Mouse (Mus musculus): ENCODE data around the gene Gm28035. TPM values are rescaled to one million over a fixed set of nuclear protein-coding genes. Genes with fewer than 3 reads are reported as not detected.
A peak's percentile ranks its signal among the peaks of the same experiment; 100 is the strongest.

The Gm28035 gene
- polyA plus RNA-seq (2016; fragmentation: Nextera tagmentation; extraction: Ambion mirVana), result 0.40 TPM in 1 of 2 replicates, not detected in the other

DNA sequence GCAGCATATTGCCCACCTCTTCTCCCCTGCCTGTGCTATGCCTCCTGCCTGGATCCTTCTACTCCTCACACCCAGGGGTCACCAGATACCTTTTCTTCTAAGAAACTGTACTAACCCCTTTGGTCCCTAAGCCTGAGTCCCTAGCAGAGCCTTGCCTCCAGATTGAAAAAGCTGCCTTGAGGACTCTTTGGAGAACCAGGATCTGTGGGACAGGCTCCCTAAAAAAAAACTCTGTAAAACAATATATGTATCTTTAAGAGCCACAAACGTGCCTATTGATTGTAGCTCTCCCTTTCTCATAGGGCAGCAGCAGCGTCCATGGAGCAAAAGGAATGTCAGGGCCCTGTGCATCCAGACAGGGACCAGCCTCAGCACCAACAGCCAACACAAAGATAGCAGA lies at the start of gene Gm28035:
Gene Gm28035, plus strand, starts transcription at position 301 of the 400 bp plus-strand sequence.
- ATAC-seq (ENCODE audit: insufficient number of reproducible peaks, insufficient read depth, low FRiP score, low TSS enrichment, low read depth), result no peak
- peak within 1 kb of the TSS; percentile 83; the same call in 1 of the 2 replicates for H3K9ac ChIP-seq (replicated peaks)
- H3K36me3 ChIP-seq, result peaks cover 54% of the 10 kb centered on the region
- no peaks in the 10 kb centered on the region for H3K9me3 ChIP-seq
- 86% methylated on average over 2 of the region's 2 CpGs for WGBS
- peak within 1 kb of the TSS; percentile 93; the same call in 1 of the 2 replicates for H3K4me2 ChIP-seq
- peak within 1 kb of the TSS; percentile 94; the same call in 1 of the 2 replicates for H3K4me3 ChIP-seq (replicated peaks)
- peaks cover 38% of the 10 kb centered on the region for H3K4me1 ChIP-seq (replicated peaks)
- H3K27me3 ChIP-seq, result no peaks in the 10 kb centered on the region
- 0 out of 2 replicates have a peak within 1 kb of the TSS, but pooled peaks have one; percentile 23 for H3K27ac ChIP-seq

DNA sequence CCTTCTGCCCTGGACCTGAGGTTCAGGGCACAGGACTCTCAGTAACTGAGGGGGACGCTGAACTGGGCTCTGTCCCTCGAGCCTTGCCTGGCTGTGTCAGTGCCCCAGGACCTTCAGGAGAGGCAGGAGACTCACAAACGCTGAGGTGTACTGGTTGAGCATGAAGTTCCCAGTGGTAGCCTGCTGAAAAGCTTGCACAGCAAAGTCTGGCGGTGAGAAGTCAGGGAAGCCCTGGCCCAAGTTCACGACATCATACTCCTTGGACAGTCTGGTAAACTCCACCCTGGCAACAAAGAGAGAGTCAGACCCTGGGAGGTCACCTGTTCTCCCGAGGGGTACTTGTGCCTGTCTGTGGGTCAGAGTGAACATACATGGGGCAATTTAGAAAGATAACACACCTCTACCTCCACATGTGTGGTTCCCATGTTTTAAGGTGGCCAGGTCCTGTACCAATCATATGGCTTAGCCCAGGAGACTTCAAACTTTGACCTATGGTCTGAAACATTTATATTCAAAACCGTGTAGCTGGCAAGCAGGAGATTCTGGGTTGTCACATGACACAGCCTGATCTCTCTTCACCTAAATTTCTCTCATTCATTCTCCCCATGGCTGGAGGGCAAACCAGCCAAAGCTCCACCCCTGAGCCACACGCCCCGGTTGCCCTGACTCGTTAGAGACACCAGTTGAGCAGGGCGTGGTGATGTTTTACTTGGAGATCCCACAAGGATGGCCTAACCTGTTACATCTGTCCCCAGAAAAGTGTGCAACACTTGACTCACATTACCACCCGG lies 48.4 kb upstream of the Gm28035 start:
- Histone ChIP-seq H3K36me3 (no peaks in the 10 kb centered on the region), H3K27ac (no peak overlapping the region), H3K27me3 (no peaks in the 10 kb centered on the region), H3K4me3 (replicated peaks) (no peak overlapping the region), H3K4me1 (replicated peaks) (no peaks in the 10 kb centered on the region), H3K9ac (replicated peaks) (no peak overlapping the region), H3K9me3 (no peaks in the 10 kb centered on the region), H3K4me2 (no peak overlapping the region)
- ATAC-seq (ENCODE audit: insufficient number of reproducible peaks, insufficient read depth, low FRiP score, low TSS enrichment, low read depth), result no peak
- 85% methylated on average over 12 of the region's 12 CpGs for WGBS

DNA sequence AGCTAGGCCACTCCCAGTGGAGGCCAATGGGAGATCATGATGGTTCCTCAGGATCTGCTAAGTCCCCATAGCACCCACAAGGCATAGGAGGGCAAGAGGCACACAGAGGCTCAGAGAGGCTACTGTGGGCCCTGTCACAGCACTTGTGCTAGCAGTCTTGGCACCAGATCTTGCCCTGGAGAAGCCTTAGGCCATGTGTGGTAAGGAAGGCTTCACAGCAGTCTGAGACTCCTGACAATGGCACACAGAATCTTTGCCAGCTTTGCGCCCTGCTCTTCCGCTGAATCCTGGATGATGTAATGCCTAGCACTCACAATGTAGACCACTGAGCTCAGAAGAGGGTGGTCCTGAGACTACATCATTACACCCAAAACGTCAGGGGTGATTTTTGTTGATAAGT lies 45.7 kb upstream of the Gm28035 start:
- 88% methylated on average over 3 of the region's 3 CpGs for WGBS
- H3K4me1 ChIP-seq (replicated peaks), result no peaks in the 10 kb centered on the region
- H3K27ac ChIP-seq, result no peak overlapping the region
- H3K27me3 ChIP-seq, result no peaks in the 10 kb centered on the region
- H3K36me3 ChIP-seq, result no peaks in the 10 kb centered on the region
- H3K9ac ChIP-seq (replicated peaks), result no peak overlapping the region
- no peak overlapping the region for H3K4me3 ChIP-seq (replicated peaks)
- ATAC-seq (ENCODE audit: insufficient number of reproducible peaks, insufficient read depth, low FRiP score, low TSS enrichment, low read depth), result no peak
- no peaks in the 10 kb centered on the region for H3K9me3 ChIP-seq
- no peak overlapping the region for H3K4me2 ChIP-seq

DNA sequence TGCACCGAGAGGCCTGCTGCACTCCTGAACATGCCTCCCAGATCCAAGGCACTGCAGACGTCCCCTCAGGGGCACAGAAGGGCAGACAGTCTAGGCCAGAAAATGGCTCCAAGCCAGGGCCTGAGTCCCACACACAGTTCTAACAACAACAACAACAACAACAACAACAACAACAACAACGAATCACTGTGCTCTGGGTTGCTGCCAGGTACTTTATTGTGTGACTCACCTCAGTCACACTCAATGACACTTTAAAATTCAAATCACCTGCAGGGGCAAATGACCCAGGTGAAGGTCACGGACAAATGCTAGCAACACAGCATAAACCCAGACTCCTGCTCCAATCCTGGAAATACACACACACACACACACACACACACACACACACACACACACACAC lies 42.3 kb upstream of the Gm28035 start:
- no peak overlapping the region for H3K27ac ChIP-seq
- H3K4me1 ChIP-seq (replicated peaks), result no peaks in the 10 kb centered on the region
- H3K9ac ChIP-seq (replicated peaks), result no peak overlapping the region
- no peak for ATAC-seq (ENCODE audit: insufficient number of reproducible peaks, insufficient read depth, low FRiP score, low TSS enrichment, low read depth)
- H3K4me3 ChIP-seq (replicated peaks), result no peak overlapping the region
- no peak overlapping the region for H3K4me2 ChIP-seq
- no peaks in the 10 kb centered on the region for H3K36me3 ChIP-seq
- WGBS, result 67% methylated on average over 4 of the region's 4 CpGs
- H3K27me3 ChIP-seq, result no peaks in the 10 kb centered on the region
- H3K9me3 ChIP-seq, result no peaks in the 10 kb centered on the region

GRCm38 (mm10) chr2:30199984-30200383 lies 40.4 kb upstream of the Gm28035 start:
- Histone ChIP-seq H3K4me3 (replicated peaks) (no peak overlapping the region), H3K27ac (no peak overlapping the region), H3K27me3 (no peaks in the 10 kb centered on the region), H3K9ac (replicated peaks) (no peak overlapping the region), H3K4me1 (replicated peaks) (peaks cover 6% of the 10 kb centered on the region), H3K4me2 (no peak overlapping the region), H3K9me3 (no peaks in the 10 kb centered on the region), H3K36me3 (no peaks in the 10 kb centered on the region)
- 34% methylated on average over 1 of the region's 1 CpGs for WGBS
- no peak for ATAC-seq (ENCODE audit: insufficient number of reproducible peaks, insufficient read depth, low FRiP score, low TSS enrichment, low read depth)

- H3K9me3 ChIP-seq, result no peaks in the 10 kb centered on the region
- no peak overlapping the region for H3K4me3 ChIP-seq (replicated peaks)
- H3K9ac ChIP-seq (replicated peaks), result no peak overlapping the region
- ATAC-seq (ENCODE audit: insufficient number of reproducible peaks, insufficient read depth, low FRiP score, low TSS enrichment, low read depth), result no peak
- peaks cover 9% of the 10 kb centered on the region for H3K4me1 ChIP-seq (replicated peaks)
- no peak overlapping the region for H3K27ac ChIP-seq
- no peaks in the 10 kb centered on the region for H3K36me3 ChIP-seq
- 83% methylated on average over 5 of the region's 5 CpGs for WGBS
- H3K4me2 ChIP-seq, result no peak overlapping the region
- H3K27me3 ChIP-seq, result no peaks in the 10 kb centered on the region
Measured at GRCm38 (mm10) chr2:30200388-30200925, 39.9 kb upstream of the Gm28035 start.

GRCm38 (mm10) chr2:30203439-30203838 lies 36.9 kb upstream of the Gm28035 start:
- whole genome bisulfite sequencing, result 80% methylated on average over 7 of the region's 7 CpGs

GRCm38 (mm10) chr2:30205255-30205628 lies 35.1 kb upstream of the Gm28035 start:
- peaks cover 17% of the 10 kb centered on the region for H3K4me1 ChIP-seq (replicated peaks)
- WGBS, result 3% methylated on average over 13 of the region's 13 CpGs
- peak overlapping the region; percentile 31; the same call in 1 of the 2 replicates for H3K27ac ChIP-seq
- H3K9ac ChIP-seq (replicated peaks), result peak overlapping the region; percentile 51
- ATAC-seq (ENCODE audit: insufficient number of reproducible peaks, insufficient read depth, low FRiP score, low TSS enrichment, low read depth), result no peak
- peak overlapping the region; percentile 68 for H3K4me3 ChIP-seq (replicated peaks)
- no peaks in the 10 kb centered on the region for H3K27me3 ChIP-seq
- H3K4me2 ChIP-seq, result peak overlapping the region; percentile 72
- H3K9me3 ChIP-seq, result no peaks in the 10 kb centered on the region
- H3K36me3 ChIP-seq, result no peaks in the 10 kb centered on the region

More at GRCm38 (mm10) chr2:30203439-30203838, 36.9 kb upstream of the Gm28035 start:
- Histone ChIP-seq H3K27me3 (no peaks in the 10 kb centered on the region), H3K9ac (replicated peaks) (no peak overlapping the region), H3K4me1 (replicated peaks) (peaks cover 17% of the 10 kb centered on the region), H3K36me3 (no peaks in the 10 kb centered on the region), H3K4me2 (no peak overlapping the region), H3K4me3 (replicated peaks) (no peak overlapping the region), H3K27ac (no peak overlapping the region), H3K9me3 (no peaks in the 10 kb centered on the region)
- no peak for ATAC-seq (ENCODE audit: insufficient number of reproducible peaks, insufficient read depth, low FRiP score, low TSS enrichment, low read depth)

- Histone ChIP-seq H3K9me3 (no peaks in the 10 kb centered on the region), H3K4me3 (replicated peaks) (peak within 1 kb of the TSS; percentile 68), H3K27ac (peak within 1 kb of the TSS; percentile 31; the same call in 1 of the 2 replicates), H3K4me2 (peak within 1 kb of the TSS; percentile 72), H3K36me3 (no peaks in the 10 kb centered on the region), H3K9ac (replicated peaks) (peak within 1 kb of the TSS; percentile 51), H3K27me3 (no peaks in the 10 kb centered on the region), H3K4me1 (replicated peaks) (peaks cover 17% of the 10 kb centered on the region)
- WGBS, result under 1% methylated on average over 44 of the region's 44 CpGs
- peak; percentile 89 for ATAC-seq (ENCODE audit: insufficient number of reproducible peaks, insufficient read depth, low FRiP score, low TSS enrichment, low read depth)
Measured at GRCm38 (mm10) chr2:30205629-30206357, 34.6 kb upstream of the Gm28035 start, which contains the start of gene Kyat1. Kyat1 (minus strand) TSS chr2:30205847.

DNA sequence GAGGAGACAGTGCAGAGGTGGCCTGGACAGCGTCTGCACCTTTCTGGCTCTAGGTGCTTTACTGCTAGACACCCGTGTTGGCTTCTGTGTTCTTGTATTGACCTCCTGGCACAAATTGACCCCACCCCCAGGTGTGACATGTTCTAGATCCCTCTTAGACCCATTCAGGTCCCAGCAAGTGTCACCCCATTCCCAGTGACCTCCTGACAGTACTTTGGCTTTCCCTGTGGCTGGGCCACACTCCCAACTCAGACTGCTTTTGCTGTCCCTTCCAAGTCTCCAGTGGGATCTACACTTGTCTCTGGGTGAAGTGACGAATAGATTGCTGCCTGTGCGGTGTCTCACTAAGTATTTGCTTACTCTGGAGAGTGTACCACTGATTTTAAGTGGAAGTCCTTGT lies 33.0 kb upstream of the Gm28035 start:
- Histone ChIP-seq H3K9ac (replicated peaks) (no peak overlapping the region; the same call in 1 of the 2 replicates), H3K27me3 (no peaks in the 10 kb centered on the region), H3K9me3 (no peaks in the 10 kb centered on the region), H3K4me3 (replicated peaks) (no peak overlapping the region), H3K4me1 (replicated peaks) (peaks cover 17% of the 10 kb centered on the region), H3K4me2 (no peak overlapping the region), H3K36me3 (no peaks in the 10 kb centered on the region), H3K27ac (no peak overlapping the region)
- no peak for ATAC-seq (ENCODE audit: insufficient number of reproducible peaks, insufficient read depth, low FRiP score, low TSS enrichment, low read depth)
- WGBS, result 80% methylated on average over 4 of the region's 4 CpGs

- Histone ChIP-seq H3K4me1 (replicated peaks) (peaks cover 17% of the 10 kb centered on the region), H3K27me3 (no peaks in the 10 kb centered on the region), H3K9me3 (no peaks in the 10 kb centered on the region), H3K4me3 (replicated peaks) (no peak overlapping the region), H3K4me2 (no peak overlapping the region), H3K36me3 (no peaks in the 10 kb centered on the region), H3K27ac (no peak overlapping the region), H3K9ac (replicated peaks) (no peak overlapping the region)
- 76% methylated on average over 5 of the region's 5 CpGs for WGBS
- no peak for ATAC-seq (ENCODE audit: insufficient number of reproducible peaks, insufficient read depth, low FRiP score, low TSS enrichment, low read depth)
Measured at GRCm38 (mm10) chr2:30207886-30208285, 32.5 kb upstream of the Gm28035 start.

Data from limb, embryonic 12.5 days (tissue).